Mouse (Mus musculus): ENCODE data around the gene Rbak.

DNA sequence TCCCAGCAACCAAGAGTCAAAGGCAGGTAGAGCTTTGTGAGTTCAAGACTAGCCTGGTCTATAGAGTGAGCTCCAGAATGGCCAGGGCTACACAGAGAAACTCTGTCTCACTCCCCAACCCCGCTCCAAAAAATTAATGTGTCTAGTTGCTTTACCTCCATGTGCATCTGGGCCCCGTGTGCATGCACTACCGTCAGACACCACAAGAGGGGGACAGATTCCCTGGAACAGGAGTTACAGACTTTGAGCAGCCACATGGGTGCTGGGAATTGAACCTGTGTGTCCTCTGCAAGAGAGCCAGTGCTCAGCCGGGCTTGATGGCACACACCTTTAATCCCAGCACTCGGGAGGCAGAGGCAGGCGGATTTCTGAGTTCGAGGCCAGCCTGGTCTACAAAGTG lies 50.2 kb downstream of the Rbak start:
- no peak for TF ChIP-seq CTCF (IDR thresholded peaks at IDR 0.05; ENCODE audit: extremely low read depth, insufficient read depth, insufficient read length, insufficient replicate concordance)
- TF ChIP-seq POLR2A (IDR thresholded peaks at IDR 0.05; ENCODE audit: low read depth, low read length) = no peak
